Mouse (Mus musculus): Measurements from ENCODE around the gene AC131692.1.

GRCm38 (mm10) chr19:6102169-6102853 lies 8.1 kb downstream of the AC131692.1 start:
- TF ChIP-seq POLR2AphosphoS2 (IDR thresholded peaks at IDR 0.05; ENCODE audit: insufficient read length, low read depth) (no peak), POLR2A (IDR thresholded peaks at IDR 0.05; ENCODE audit: insufficient read length, low read depth) (no peak), USF1 (IDR thresholded peaks at IDR 0.05; ENCODE audit: low read depth) (no peak)

Data from myocyte (in vitro differentiated cells).